Mouse (Mus musculus): ENCODE measurements around the gene Pdxp. TPM values are rescaled to one million over a fixed set of nuclear protein-coding genes. Genes with fewer than 3 reads are reported as not detected.

Gene Pdxp
- polyA plus RNA-seq (2016; fragmentation: Nextera tagmentation; extraction: Ambion mirVana): 36.5 and 36.8 TPM in 2 replicates

GRCm38 (mm10) chr15:78913632-78914090, at the start of gene Pdxp:
Gene Pdxp (plus strand): TSS chr15:78913919.
- Histone ChIP-seq H3K27ac (peak within 1 kb of the TSS; percentile 95), H3K9me3 (no peaks in the 10 kb centered on the region), H3K4me3 (replicated peaks) (peak within 1 kb of the TSS; percentile 85), H3K4me1 (replicated peaks) (peaks cover 24% of the 10 kb centered on the region), H3K9ac (replicated peaks) (peak within 1 kb of the TSS; percentile 86), H3K36me3 (peaks cover 54% of the 10 kb centered on the region), H3K4me2 (peak within 1 kb of the TSS; percentile 92), H3K27me3 (no peaks in the 10 kb centered on the region)
- peak; percentile 88 for ATAC-seq (ENCODE audit: insufficient number of reproducible peaks, insufficient read depth, low FRiP score, low TSS enrichment, low read depth)
- under 1% methylated on average over 51 of the region's 51 CpGs for WGBS

DNA sequence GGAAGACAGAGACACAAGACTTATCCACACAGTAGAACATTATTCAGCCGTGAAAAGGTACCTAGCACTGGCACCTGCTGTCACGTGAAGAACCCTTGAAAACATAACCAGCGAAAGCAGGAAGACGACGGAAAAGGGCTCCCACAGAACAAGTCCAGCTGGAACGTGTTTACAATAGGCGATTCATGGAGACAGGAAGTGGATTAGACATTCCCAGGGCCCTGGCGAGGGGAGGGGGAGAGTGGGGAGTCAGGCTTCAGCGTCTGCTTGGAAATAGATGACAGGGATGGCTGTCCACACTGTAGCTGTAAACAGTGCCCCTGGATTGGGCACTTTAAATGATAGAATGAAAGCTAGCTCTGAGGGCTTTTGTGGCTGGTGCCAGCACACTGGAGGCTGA, 45.3 kb upstream of the Pdxp start:
- H3K36me3 ChIP-seq: no peaks in the 10 kb centered on the region
- H3K4me2 ChIP-seq: no peak overlapping the region
- H3K27me3 ChIP-seq: no peaks in the 10 kb centered on the region
- H3K9ac ChIP-seq (replicated peaks): 0 out of 2 replicates have a peak overlapping the region, but pooled peaks have one; percentile 4
- 6% methylated on average over 9 of the region's 9 CpGs for WGBS
- H3K9me3 ChIP-seq: no peaks in the 10 kb centered on the region
- H3K27ac ChIP-seq: peak overlapping the region; percentile 83
- H3K4me3 ChIP-seq (replicated peaks): no peak overlapping the region
- ATAC-seq (ENCODE audit: insufficient number of reproducible peaks, insufficient read depth, low FRiP score, low TSS enrichment, low read depth): 0 out of 2 replicates have a peak, but pooled peaks have one; percentile 23
- peaks cover 14% of the 10 kb centered on the region for H3K4me1 ChIP-seq (replicated peaks)

- ATAC-seq (ENCODE audit: insufficient number of reproducible peaks, insufficient read depth, low FRiP score, low TSS enrichment, low read depth): no peak
- peak overlapping the region; percentile 83 for H3K27ac ChIP-seq
- H3K36me3 ChIP-seq: no peaks in the 10 kb centered on the region
- WGBS: 60% methylated on average over 7 of the region's 7 CpGs
- H3K4me2 ChIP-seq: no peak overlapping the region
- no peak overlapping the region for H3K4me3 ChIP-seq (replicated peaks)
- no peaks in the 10 kb centered on the region for H3K9me3 ChIP-seq
- 0 out of 2 replicates have a peak overlapping the region, but pooled peaks have one; percentile 4 for H3K9ac ChIP-seq (replicated peaks)
- no peaks in the 10 kb centered on the region for H3K27me3 ChIP-seq
- peaks cover 9% of the 10 kb centered on the region for H3K4me1 ChIP-seq (replicated peaks)
Measured at GRCm38 (mm10) chr15:78868826-78869233, 44.9 kb upstream of the Pdxp start.

- H3K27me3 ChIP-seq: no peaks in the 10 kb centered on the region
- no peak overlapping the region for H3K4me2 ChIP-seq
- peaks cover 9% of the 10 kb centered on the region for H3K4me1 ChIP-seq (replicated peaks)
- no peaks in the 10 kb centered on the region for H3K9me3 ChIP-seq
- 29% methylated on average over 6 of the region's 6 CpGs for WGBS
- ATAC-seq (ENCODE audit: insufficient number of reproducible peaks, insufficient read depth, low FRiP score, low TSS enrichment, low read depth): no peak
- H3K4me3 ChIP-seq (replicated peaks): no peak overlapping the region
- no peak overlapping the region for H3K9ac ChIP-seq (replicated peaks)
- H3K36me3 ChIP-seq: no peaks in the 10 kb centered on the region
- no peak overlapping the region for H3K27ac ChIP-seq
Measured at GRCm38 (mm10) chr15:78869775-78870174, 43.9 kb upstream of the Pdxp start.

- Histone ChIP-seq H3K27ac (no peak overlapping the region), H3K9ac (replicated peaks) (no peak overlapping the region), H3K36me3 (no peaks in the 10 kb centered on the region), H3K9me3 (no peaks in the 10 kb centered on the region), H3K4me3 (replicated peaks) (no peak overlapping the region), H3K4me1 (replicated peaks) (peaks cover 17% of the 10 kb centered on the region), H3K27me3 (no peaks in the 10 kb centered on the region), H3K4me2 (no peak overlapping the region)
- no peak for ATAC-seq (ENCODE audit: insufficient number of reproducible peaks, insufficient read depth, low FRiP score, low TSS enrichment, low read depth)
- 53% methylated on average over 5 of the region's 5 CpGs for WGBS
Measured at GRCm38 (mm10) chr15:78872021-78872608, 41.6 kb upstream of the Pdxp start.

GRCm38 (mm10) chr15:78873803-78874435, 39.8 kb upstream of the Pdxp start:
- Histone ChIP-seq H3K4me1 (replicated peaks) (peaks cover 19% of the 10 kb centered on the region), H3K27ac (no peak overlapping the region)
- 56% methylated on average over 13 of the region's 13 CpGs for WGBS

DNA sequence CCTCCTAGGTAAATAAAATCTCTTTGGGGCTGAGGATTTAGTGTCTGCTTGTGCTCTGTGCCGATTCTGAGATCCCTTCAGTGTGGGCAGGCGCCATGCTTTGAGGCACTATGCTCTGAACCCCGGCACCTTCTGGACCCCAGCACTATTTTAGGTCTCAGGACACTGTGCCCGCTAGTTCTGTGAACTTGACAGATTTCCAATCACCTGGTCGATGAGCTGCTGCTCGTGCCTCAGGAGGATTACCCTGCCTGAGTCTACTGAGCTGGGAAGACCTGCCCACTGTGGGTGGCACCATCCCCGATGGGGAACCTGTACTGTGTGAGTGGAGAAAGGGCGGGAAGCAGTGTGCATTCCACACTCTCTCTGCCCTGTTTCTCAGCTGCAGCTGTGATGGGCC, 38.7 kb upstream of the Pdxp start:
- H3K9ac ChIP-seq (replicated peaks): no peak overlapping the region
- WGBS: 79% methylated on average over 8 of the region's 8 CpGs
- no peak overlapping the region for H3K4me2 ChIP-seq
- no peak for ATAC-seq (ENCODE audit: insufficient number of reproducible peaks, insufficient read depth, low FRiP score, low TSS enrichment, low read depth)
- no peaks in the 10 kb centered on the region for H3K9me3 ChIP-seq
- H3K4me3 ChIP-seq (replicated peaks): no peak overlapping the region
- no peaks in the 10 kb centered on the region for H3K36me3 ChIP-seq
- peaks cover 23% of the 10 kb centered on the region for H3K4me1 ChIP-seq (replicated peaks)
- no peaks in the 10 kb centered on the region for H3K27me3 ChIP-seq
- no peak overlapping the region for H3K27ac ChIP-seq

More at GRCm38 (mm10) chr15:78873803-78874435, 39.8 kb upstream of the Pdxp start:
- Histone ChIP-seq H3K4me3 (replicated peaks) (no peak overlapping the region), H3K36me3 (no peaks in the 10 kb centered on the region), H3K9me3 (no peaks in the 10 kb centered on the region), H3K4me2 (no peak overlapping the region), H3K27me3 (no peaks in the 10 kb centered on the region), H3K9ac (replicated peaks) (no peak overlapping the region)
- no peak for ATAC-seq (ENCODE audit: insufficient number of reproducible peaks, insufficient read depth, low FRiP score, low TSS enrichment, low read depth)

DNA sequence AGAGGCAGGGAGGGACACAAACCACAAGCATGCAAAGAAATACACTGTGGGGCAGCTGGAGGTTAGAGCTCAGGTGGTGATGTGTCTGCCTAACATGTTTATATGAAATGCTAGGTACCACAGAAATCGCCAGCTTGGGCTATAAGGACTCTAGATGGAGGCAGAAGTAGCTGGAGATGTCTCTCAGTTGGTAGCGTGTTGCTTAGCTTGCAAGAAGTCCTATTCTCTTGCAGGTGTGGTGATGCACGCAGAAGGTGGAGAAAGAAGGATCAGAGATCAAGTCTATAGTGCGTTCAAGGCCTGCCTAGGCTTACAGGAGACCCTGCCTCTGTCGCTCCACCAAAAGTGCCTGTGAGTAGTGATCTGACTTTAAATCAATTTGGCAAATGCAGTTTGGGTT, 38.2 kb upstream of the Pdxp start:
- 0 out of 2 replicates have a peak overlapping the region, but pooled peaks have one; percentile 70 for H3K4me3 ChIP-seq (replicated peaks)
- H3K36me3 ChIP-seq: peaks cover 5% of the 10 kb centered on the region
- 82% methylated on average over 5 of the region's 5 CpGs for WGBS
- H3K9ac ChIP-seq (replicated peaks): 0 out of 2 replicates have a peak overlapping the region, but pooled peaks have one; percentile 2
- H3K27me3 ChIP-seq: no peaks in the 10 kb centered on the region
- no peaks in the 10 kb centered on the region for H3K9me3 ChIP-seq
- ATAC-seq (ENCODE audit: insufficient number of reproducible peaks, insufficient read depth, low FRiP score, low TSS enrichment, low read depth): no peak
- H3K27ac ChIP-seq: peak overlapping the region; percentile 99; the same call in 1 of the 2 replicates
- peak overlapping the region; percentile 73 for H3K4me2 ChIP-seq
- H3K4me1 ChIP-seq (replicated peaks): peaks cover 23% of the 10 kb centered on the region

DNA sequence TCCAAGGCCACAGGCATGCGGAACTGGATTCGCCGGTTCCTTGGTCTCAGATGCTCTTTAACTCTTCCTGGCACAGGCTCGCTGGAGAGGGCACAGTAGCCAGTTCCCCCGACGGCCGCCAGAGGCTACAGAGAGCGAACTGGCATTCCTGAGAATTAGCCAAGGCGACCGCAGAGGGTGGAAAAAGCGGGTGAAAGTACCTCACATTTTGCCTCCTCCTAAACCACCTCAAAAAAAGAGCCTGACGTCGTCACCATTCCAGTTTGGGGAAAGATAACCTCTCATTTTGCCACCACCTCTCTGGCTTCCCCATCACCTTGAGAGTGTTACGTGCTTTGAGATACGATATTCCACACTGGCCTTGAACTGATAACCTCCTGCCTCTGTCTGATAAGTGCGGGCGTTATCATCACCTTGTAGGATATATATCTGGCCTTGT, 37.4 kb upstream of the Pdxp start:
- Histone ChIP-seq H3K4me2 (peak overlapping the region; percentile 73), H3K27me3 (no peaks in the 10 kb centered on the region), H3K4me1 (replicated peaks) (peaks cover 23% of the 10 kb centered on the region), H3K9me3 (no peaks in the 10 kb centered on the region), H3K9ac (replicated peaks) (peak overlapping the region; percentile 81), H3K4me3 (replicated peaks) (peak overlapping the region; percentile 70), H3K36me3 (peaks cover 13% of the 10 kb centered on the region), H3K27ac (peak overlapping the region; percentile 99)
- WGBS: 4% methylated on average over 17 of the region's 17 CpGs
- ATAC-seq (ENCODE audit: insufficient number of reproducible peaks, insufficient read depth, low FRiP score, low TSS enrichment, low read depth): no peak

DNA sequence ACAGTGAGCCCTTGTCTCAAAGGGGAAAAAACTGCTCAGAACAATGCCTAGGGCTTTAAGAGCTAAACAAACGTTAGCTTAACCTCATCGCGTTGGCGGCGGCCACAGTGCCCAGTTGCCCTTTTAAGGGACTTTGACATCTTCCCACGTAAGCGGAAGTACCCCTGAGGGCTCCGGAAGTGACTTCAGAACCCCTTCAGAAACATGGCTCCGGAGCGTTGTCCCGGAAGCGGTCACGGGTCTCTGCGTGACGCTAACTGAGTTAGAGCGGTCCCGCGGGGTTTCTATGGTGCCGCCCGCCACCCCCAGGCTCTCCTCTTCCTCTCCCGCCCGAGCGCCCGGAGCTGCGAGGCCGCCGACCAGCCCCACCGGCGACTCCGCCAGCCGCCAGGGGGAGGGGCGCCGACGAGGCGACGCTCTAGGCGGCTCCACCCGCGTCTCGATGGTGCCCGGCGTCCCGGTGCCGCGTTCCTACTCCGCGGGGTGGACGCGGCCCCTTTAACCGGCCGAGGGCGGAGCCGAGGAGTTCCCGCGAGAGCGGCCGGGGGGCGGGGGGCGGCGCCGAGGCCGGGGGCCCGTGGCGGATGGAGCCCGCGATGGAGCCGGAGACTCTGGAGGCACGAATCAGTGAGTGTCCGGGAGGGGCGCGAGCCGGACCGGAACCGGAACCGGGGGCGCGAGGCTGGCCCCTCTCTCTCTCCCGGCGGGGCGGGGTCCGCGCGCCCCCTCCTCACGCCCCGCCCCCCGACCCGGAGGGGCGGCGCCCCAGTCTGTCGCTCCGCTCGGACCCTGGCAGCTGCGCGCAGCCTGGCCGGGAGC, 36.5 kb upstream of the Pdxp start, which contains the start of gene Gga1:
TSS of gene Gga1 (plus strand) at position 200 of the 819 bp plus-strand sequence.
- WGBS: under 1% methylated on average over 77 of the region's 95 CpGs
- H3K4me1 ChIP-seq (replicated peaks): peaks cover 23% of the 10 kb centered on the region

More for the DNA sequence above, 36.5 kb upstream of the Pdxp start, which contains the start of gene Gga1:
- Histone ChIP-seq H3K4me3 (replicated peaks) (peak within 1 kb of the TSS; percentile 70), H3K27ac (peak within 1 kb of the TSS; percentile 99), H3K9ac (replicated peaks) (peak within 1 kb of the TSS; percentile 81), H3K4me2 (peak within 1 kb of the TSS; percentile 73), H3K36me3 (peaks cover 22% of the 10 kb centered on the region), H3K27me3 (no peaks in the 10 kb centered on the region), H3K9me3 (no peaks in the 10 kb centered on the region)
- peak; percentile 83 for ATAC-seq (ENCODE audit: insufficient number of reproducible peaks, insufficient read depth, low FRiP score, low TSS enrichment, low read depth)
